Mouse (Mus musculus): ENCODE measurements at regions not wholly inside any gene's neighbourhood (a gene's known extent, or its start where the extent isn't known, plus 50 kb on each side); places are given as distances from the start of the nearest gene placed in this dataset.

GRCm38 (mm10) chr7:138497202-138497601 lies 99.7 kb upstream of the Tcerg1l start:
- no peak for TF ChIP-seq HCFC1 (IDR thresholded peaks at IDR 0.05; ENCODE audit: borderline replicate concordance, insufficient read depth, low read length)
- no peak for TF ChIP-seq CHD2 (IDR thresholded peaks at IDR 0.05; ENCODE audit: low read depth, low read length)
- TF ChIP-seq ZC3H11A (IDR thresholded peaks at IDR 0.05; ENCODE audit: borderline replicate concordance, low read depth, low read length): no peak
- no peak for TF ChIP-seq ZNF384 (IDR thresholded peaks at IDR 0.05; ENCODE audit: low read depth, low read length)
